Mouse (Mus musculus) erythroblast, embryonic 14.5 days (primary cell): ENCODE measurements around the gene Golm1. TPM values are rescaled to one million over a fixed set of nuclear protein-coding genes. Genes with fewer than 3 reads are reported as not detected.
A peak's percentile ranks its signal among the peaks of the same experiment; 100 is the strongest.

Experiments
- H3K27me3 ChIP-seq: 2 replicates; pipeline ENCODE4 v1.6.1; 2012; ENCODE audit warnings: inconsistent platforms; ENCODE audit not compliant: control insufficient read depth
- H3K36me3 ChIP-seq: 2 replicates; pipeline ENCODE4 v1.6.1; 2012; ENCODE audit warnings: mild to moderate bottlenecking, inconsistent platforms; ENCODE audit not compliant: control insufficient read depth
- H3K4me1 ChIP-seq: 2 replicates; pipeline ENCODE4 v1.6.1; 2012; ENCODE audit warnings: inconsistent platforms; ENCODE audit not compliant: control insufficient read depth
- H3K4me3 ChIP-seq: replicated peaks from 2 replicates; pipeline ENCODE3; 2012; ENCODE audit warnings: moderate library complexity, mild to moderate bottlenecking, inconsistent platforms
- H3K9me3 ChIP-seq: 2 replicates; pipeline ENCODE4 v1.6.1; 2012; ENCODE audit warnings: low read length, inconsistent platforms, mixed read lengths; ENCODE audit not compliant: control insufficient read depth
- GATA1 ChIP-seq: IDR thresholded peaks from 2 replicates; pipeline ENCODE4 v1.6.1; 2012; ENCODE audit warnings: low read length, inconsistent platforms, mixed read lengths
- TAL1 ChIP-seq: IDR thresholded peaks from 3 replicates; pipeline ENCODE4 v1.6.1; 2012; ENCODE audit warnings: low read length, inconsistent platforms, mixed read lengths
- polyA plus RNA-seq: library from polyadenylated mRNA; stranded (reverse); fragments of >175 nt; gene quantifications from 2 replicates; pipeline ENCODE4 v1.2.3, GENCODE M21; 2012

Gene Golm1
- polyA plus RNA-seq, 1 experiment = 0.98 TPM

- Histone ChIP-seq H3K27me3 (no peaks in the 10 kb centered on the region), H3K9me3 (no peaks in the 10 kb centered on the region), H3K4me3 (no peak overlapping the region), H3K4me1 (peaks cover 55% of the 10 kb centered on the region), H3K36me3 (peaks cover 61% of the 10 kb centered on the region)
- no peak for TF ChIP-seq GATA1
- TF ChIP-seq TAL1 = no peak
These were observed 85.9 kb downstream of the Golm1 start for GRCm38 (mm10) chr13:59589672-59590071.

GRCm38 (mm10) chr13:59587201-59587600 is 88.4 kb downstream of the Golm1 start:
- Histone ChIP-seq H3K36me3 (peaks cover 48% of the 10 kb centered on the region), H3K9me3 (no peaks in the 10 kb centered on the region), H3K27me3 (no peaks in the 10 kb centered on the region), H3K4me1 (peaks cover 52% of the 10 kb centered on the region), H3K4me3 (no peak overlapping the region)
- TF ChIP-seq GATA1 (no peak), TAL1 (no peak)

GRCm38 (mm10) chr13:59585648-59586005 is 90.0 kb downstream of the Golm1 start:
- H3K4me3 ChIP-seq = peak overlapping the region; percentile 93
- no peaks in the 10 kb centered on the region for H3K27me3 ChIP-seq
- TF ChIP-seq GATA1 (no peak), TAL1 (no peak)

GRCm38 (mm10) chr13:59584947-59585647 is 90.5 kb downstream of the Golm1 start, which contains the start of the genes Agtpbp1 and Naa35:
Gene Agtpbp1, minus strand, starts transcription at chr13:59585227.
Gene Naa35, plus strand, starts transcription at chr13:59585259.
- no peaks in the 10 kb centered on the region for H3K9me3 ChIP-seq
- H3K27me3 ChIP-seq = no peaks in the 10 kb centered on the region
- H3K36me3 ChIP-seq = peaks cover 28% of the 10 kb centered on the region
- peak within 1 kb of the TSS; percentile 93 for H3K4me3 ChIP-seq
- peaks cover 42% of the 10 kb centered on the region for H3K4me1 ChIP-seq
- TF ChIP-seq GATA1 (no peak), TAL1 (no peak)

More at GRCm38 (mm10) chr13:59585648-59586005, 90.0 kb downstream of the Golm1 start:
- peaks cover 42% of the 10 kb centered on the region for H3K4me1 ChIP-seq
- no peaks in the 10 kb centered on the region for H3K9me3 ChIP-seq
- H3K36me3 ChIP-seq = peaks cover 33% of the 10 kb centered on the region

Other genes with a start within 250 kb of the Golm1 start
- 0.04 and 0.17 TPM in 2 replicates for gene Agtpbp1, start 90.6 kb downstream of the Golm1 start, polyA plus RNA-seq
- gene Naa35, start 90.6 kb downstream of the Golm1 start, polyA plus RNA-seq = 0.29 and 0.51 TPM in 2 replicates
- not detected in 2 replicates for gene 4921517D22Rik, start 18.3 kb upstream of the Golm1 start, polyA plus RNA-seq
- not detected in 2 replicates for gene Spata31d1a, start 34.5 kb upstream of the Golm1 start, polyA plus RNA-seq
- gene Spata31d1b, start 36.5 kb upstream of the Golm1 start, polyA plus RNA-seq = not detected in 2 replicates
- gene Spata31d1d, start 55.9 kb upstream of the Golm1 start, polyA plus RNA-seq = 0.02 TPM in 1 of 2 replicates, not detected in the other
- gene 1700014D04Rik, start 70.9 kb upstream of the Golm1 start, polyA plus RNA-seq = 0.09 TPM in 1 of 2 replicates, not detected in the other
- gene Isca1, start 94.0 kb upstream of the Golm1 start, polyA plus RNA-seq = 62.3 and 68.6 TPM in 2 replicates
- gene Gm49354, start 106.4 kb upstream of the Golm1 start, polyA plus RNA-seq = 10.5 and 10.8 TPM in 2 replicates
- gene Tut7, start 147.3 kb upstream of the Golm1 start, polyA plus RNA-seq = 7.5 and 8.1 TPM in 2 replicates